Mouse (Mus musculus): ENCODE measurements around the gene Ppp1r14c.

DNA sequence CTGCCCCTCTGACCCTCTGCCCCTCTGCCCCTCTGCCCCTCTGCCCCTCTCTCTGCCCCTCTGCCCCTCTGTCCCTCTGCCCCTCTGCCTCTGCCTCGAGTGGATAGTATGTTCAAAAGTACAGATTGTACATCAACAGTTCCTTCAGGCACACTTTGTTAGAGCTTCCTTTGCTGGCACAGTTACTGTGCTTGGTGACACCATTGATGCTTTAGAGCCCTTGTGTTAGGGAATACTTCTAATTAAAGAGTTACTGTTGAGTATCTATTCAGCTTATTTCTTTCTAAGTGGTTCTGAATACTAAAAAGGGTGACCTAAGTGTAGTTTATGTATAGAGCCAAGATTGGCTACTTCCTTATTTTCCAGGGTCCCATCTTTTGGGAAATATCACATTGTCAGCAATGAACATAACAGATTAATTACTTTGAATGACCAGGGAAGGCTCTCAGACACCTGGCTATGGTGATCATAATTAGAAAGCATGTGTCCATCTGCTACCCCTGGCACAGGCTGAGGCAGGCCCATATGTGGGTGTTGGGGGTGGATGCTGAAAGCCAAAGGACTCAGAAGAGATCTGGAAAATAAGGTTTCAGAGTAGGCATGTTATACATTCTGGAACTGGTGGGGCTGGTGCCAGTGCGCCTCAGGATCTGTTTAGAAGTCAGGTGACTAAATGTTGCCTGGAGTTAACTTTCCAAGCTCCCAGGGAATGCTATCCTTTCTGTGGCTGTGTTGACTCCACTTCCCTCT lies 75.0 kb downstream of the Ppp1r14c start:
- TF ChIP-seq CTCF (conservative IDR thresholded peaks at IDR 0.05; ENCODE audit: low read length) = no peak
- TF ChIP-seq POU5F1 (IDR thresholded peaks at IDR 0.05; ENCODE audit: borderline replicate concordance, low read length) = no peak
